Mouse (Mus musculus): ENCODE data around the gene Uts2b. TPM values are rescaled to one million over a fixed set of nuclear protein-coding genes. Genes with fewer than 3 reads are reported as not detected.
"Not testable (repeated sequence)": the region's sequence is repeated elsewhere in the genome, so short reads cannot be mapped to it uniquely, and the experiment has no call there.

The Uts2b gene
- polyA plus RNA-seq, 1 experiment: not detected

- TF ChIP-seq GATA1 (IDR thresholded peaks at IDR 0.05; ENCODE audit: low read length) (no peak), TAL1 (IDR thresholded peaks at IDR 0.05; ENCODE audit: low read length) (no peak)
- Histone ChIP-seq H3K4me1 (ENCODE audit: control insufficient read depth) (no peaks in the 10 kb centered on the region), H3K9me3 (ENCODE audit: control insufficient read depth, low read length) (no peaks in the 10 kb centered on the region), H3K36me3 (ENCODE audit: control insufficient read depth) (no peaks in the 10 kb centered on the region), H3K27me3 (ENCODE audit: control insufficient read depth) (no peaks in the 10 kb centered on the region), H3K4me3 (replicated peaks) (no peak overlapping the region)
These were observed 22.5 kb downstream of the Uts2b start for GRCm38 (mm10) chr16:27347521-27347920.

DNA sequence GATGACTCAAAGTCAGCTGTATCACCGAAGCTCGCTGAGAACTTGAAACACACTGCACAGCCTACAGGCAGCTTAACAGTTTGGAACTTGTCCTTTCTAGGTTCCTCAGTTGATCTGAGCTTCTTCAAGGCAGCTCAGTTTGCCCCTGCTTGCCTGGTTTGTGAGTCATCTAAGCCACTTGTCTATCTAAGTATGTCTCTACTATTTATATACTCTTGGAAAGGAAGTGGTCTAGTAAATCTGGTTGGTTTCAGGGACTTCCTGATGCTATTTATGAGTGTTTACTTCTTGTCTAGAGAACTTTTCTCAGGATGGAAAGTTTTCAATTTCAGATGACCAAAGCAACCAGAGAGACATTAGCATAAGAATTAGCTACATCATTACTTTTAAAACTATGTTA lies 43.6 kb downstream of the Uts2b start:
- H3K4me1 ChIP-seq (ENCODE audit: control insufficient read depth): no peaks in the 10 kb centered on the region
- no peak overlapping the region for H3K4me3 ChIP-seq (replicated peaks)
- no peaks in the 10 kb centered on the region for H3K36me3 ChIP-seq (ENCODE audit: control insufficient read depth)
- no peak for TF ChIP-seq GATA1 (IDR thresholded peaks at IDR 0.05; ENCODE audit: low read length)
- no peak for TF ChIP-seq TAL1 (IDR thresholded peaks at IDR 0.05; ENCODE audit: low read length)
- no peaks in the 10 kb centered on the region for H3K27me3 ChIP-seq (ENCODE audit: control insufficient read depth)
- no peaks in the 10 kb centered on the region for H3K9me3 ChIP-seq (ENCODE audit: control insufficient read depth, low read length)

DNA sequence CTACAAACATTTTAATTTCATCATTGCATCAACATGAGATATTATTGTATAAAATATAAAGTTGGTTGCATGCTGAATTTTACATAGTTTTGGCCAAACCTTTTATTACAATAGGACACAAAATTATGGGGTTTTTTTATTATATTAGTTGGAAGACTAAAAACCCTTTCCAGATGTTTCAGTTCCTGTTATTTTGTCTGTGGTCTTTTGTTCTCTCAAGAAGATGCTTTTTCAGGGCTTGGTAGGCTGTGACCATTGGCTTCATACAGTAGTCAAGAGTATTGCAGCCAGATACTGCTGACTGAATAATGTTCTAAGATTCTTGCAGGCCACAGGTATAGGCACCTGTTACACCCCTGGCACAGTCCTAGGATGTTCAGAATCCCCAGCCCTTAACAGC lies 48.0 kb downstream of the Uts2b start:
- no peaks in the 10 kb centered on the region for H3K4me1 ChIP-seq (ENCODE audit: control insufficient read depth)
- TF ChIP-seq GATA1 (IDR thresholded peaks at IDR 0.05; ENCODE audit: low read length): no peak
- TF ChIP-seq TAL1 (IDR thresholded peaks at IDR 0.05; ENCODE audit: low read length): no peak
- H3K4me3 ChIP-seq (replicated peaks): no peak overlapping the region
- no peaks in the 10 kb centered on the region for H3K9me3 ChIP-seq (ENCODE audit: control insufficient read depth, low read length)
- H3K27me3 ChIP-seq (ENCODE audit: control insufficient read depth): no peaks in the 10 kb centered on the region
- H3K36me3 ChIP-seq (ENCODE audit: control insufficient read depth): no peaks in the 10 kb centered on the region

DNA sequence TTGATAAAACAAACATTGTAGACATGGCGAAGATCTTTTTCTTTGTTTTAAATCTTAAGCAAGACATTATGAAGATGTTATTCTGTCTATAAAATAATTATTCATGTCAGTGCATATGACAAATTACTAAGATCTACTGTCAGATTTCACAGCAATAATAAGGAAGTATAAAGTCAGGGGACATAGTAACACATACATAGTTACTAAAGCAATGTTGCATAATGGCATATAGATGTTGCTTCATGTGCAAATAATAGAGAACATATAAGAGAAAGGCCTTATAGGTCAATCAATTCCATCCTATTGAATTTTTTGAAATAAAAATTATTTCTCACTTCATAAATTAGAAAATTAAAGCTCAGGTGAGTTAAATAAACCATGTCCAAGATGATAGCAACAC lies 50.9 kb downstream of the Uts2b start:
- Histone ChIP-seq H3K27me3 (ENCODE audit: control insufficient read depth) (no peaks in the 10 kb centered on the region), H3K9me3 (ENCODE audit: control insufficient read depth, low read length) (no peaks in the 10 kb centered on the region), H3K36me3 (ENCODE audit: control insufficient read depth) (no peaks in the 10 kb centered on the region), H3K4me1 (ENCODE audit: control insufficient read depth) (no peaks in the 10 kb centered on the region), H3K4me3 (replicated peaks) (no peak overlapping the region)
- TF ChIP-seq GATA1 (IDR thresholded peaks at IDR 0.05; ENCODE audit: low read length): no peak
- TF ChIP-seq TAL1 (IDR thresholded peaks at IDR 0.05; ENCODE audit: low read length): no peak

DNA sequence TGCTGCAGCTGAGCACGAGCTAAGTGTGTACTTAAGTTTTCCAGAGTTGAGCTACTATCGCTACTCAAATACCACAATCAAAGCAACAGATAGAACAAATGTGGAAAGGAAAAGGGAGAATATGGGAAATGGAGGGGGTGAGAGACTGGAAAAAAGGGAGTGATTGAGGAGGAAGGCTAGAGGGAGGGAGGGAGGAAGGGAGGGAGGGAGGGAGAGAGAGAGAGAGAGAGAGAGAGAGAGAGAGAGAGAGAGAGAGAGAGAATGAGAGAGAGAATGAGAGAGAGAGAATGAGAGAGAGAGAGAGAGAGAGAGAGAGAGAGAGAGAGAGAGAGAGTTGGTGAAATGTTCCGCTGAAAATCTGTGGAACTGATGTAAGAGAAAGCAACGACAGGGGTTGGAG lies 62.9 kb downstream of the Uts2b start, which contains the start of gene Ostn:
TSS of gene Ostn (plus strand) at position 301 of the 400 bp plus-strand sequence.
- H3K9me3 ChIP-seq (ENCODE audit: control insufficient read depth, low read length); H3K27me3 ChIP-seq (ENCODE audit: control insufficient read depth); H3K36me3 ChIP-seq (ENCODE audit: control insufficient read depth); H3K4me1 ChIP-seq (ENCODE audit: control insufficient read depth); H3K4me3 ChIP-seq (replicated peaks): not testable (repeated sequence)

Other genes with a start within 250 kb of the Uts2b start
- not detected in 2 replicates for gene Ostn, start 62.8 kb downstream of the Uts2b start, polyA plus RNA-seq (2012)
- 0.24 and 0.36 TPM in 2 replicates for gene Ccdc50, start 18.6 kb upstream of the Uts2b start, polyA plus RNA-seq (2012)

All from erythroblast, embryonic 14.5 days (primary cell).